Mouse (Mus musculus): Measurements from ENCODE around the gene 4931406P16Rik.

The 4931406P16Rik gene

GRCm38 (mm10) chr7:34242176-34242575, 71.2 kb downstream of the 4931406P16Rik start:
- no peak for DNase-seq

- no peak for DNase-seq
Measured at GRCm38 (mm10) chr7:34238086-34238485, 75.3 kb downstream of the 4931406P16Rik start.

GRCm38 (mm10) chr7:34235602-34236001, 77.7 kb downstream of the 4931406P16Rik start:
- DNase-seq, result no peak

GRCm38 (mm10) chr7:34234610-34235561, 78.5 kb downstream of the 4931406P16Rik start:
- DNase-seq, result peak in 1 of 2 experiments; percentile 35

- peak; percentile 99 to 100 for DNase-seq
Measured at GRCm38 (mm10) chr7:34233909-34234609, 79.3 kb downstream of the 4931406P16Rik start.

- DNase-seq, result no peak
Measured at GRCm38 (mm10) chr7:34232785-34233725, 80.3 kb downstream of the 4931406P16Rik start.

- DNase-seq, result peak; percentile 88 to 93
Measured at GRCm38 (mm10) chr7:34230116-34230515, 83.2 kb downstream of the 4931406P16Rik start, which contains the start of gene Gpi1. Gene Gpi1, minus strand, starts transcription at chr7:34230336.

GRCm38 (mm10) chr7:34229691-34230111, 83.7 kb downstream of the 4931406P16Rik start:
- peak; percentile 68 to 80 for DNase-seq

- peak in 1 of 2 experiments; percentile 22 for DNase-seq
Measured at GRCm38 (mm10) chr7:34229153-34229552, 84.2 kb downstream of the 4931406P16Rik start.

- DNase-seq, result no peak
Measured at GRCm38 (mm10) chr7:34228641-34229040, 84.7 kb downstream of the 4931406P16Rik start.

GRCm38 (mm10) chr7:34226846-34227245, 86.5 kb downstream of the 4931406P16Rik start:
- no peak for DNase-seq

- DNase-seq, result peak in 1 of 2 experiments; percentile 43
Measured at GRCm38 (mm10) chr7:34226086-34226485, 87.3 kb downstream of the 4931406P16Rik start.

GRCm38 (mm10) chr7:34224308-34224707, 89.0 kb downstream of the 4931406P16Rik start:
- DNase-seq, result no peak

- DNase-seq, result no peak
Measured at GRCm38 (mm10) chr7:34222340-34222739, 91.0 kb downstream of the 4931406P16Rik start.

- DNase-seq, result no peak
Measured at GRCm38 (mm10) chr7:34221594-34222250, 91.6 kb downstream of the 4931406P16Rik start.

- no peak for DNase-seq
Measured at GRCm38 (mm10) chr7:34218496-34218895, 94.9 kb downstream of the 4931406P16Rik start.

- DNase-seq, result no peak
Measured at GRCm38 (mm10) chr7:34216474-34216873, 96.9 kb downstream of the 4931406P16Rik start.

- no peak for DNase-seq
Measured at GRCm38 (mm10) chr7:34215481-34215880, 97.9 kb downstream of the 4931406P16Rik start.

GRCm38 (mm10) chr7:34214644-34215043, 98.7 kb downstream of the 4931406P16Rik start:
- DNase-seq, result no peak

- DNase-seq, result no peak
Measured at GRCm38 (mm10) chr7:34213281-34213680, 100.1 kb downstream of the 4931406P16Rik start.

- no peak for DNase-seq
Measured at GRCm38 (mm10) chr7:34208027-34208745, 105.2 kb downstream of the 4931406P16Rik start.

All from kidney, postnatal 4 days (tissue).